In genomic region chrX:142437971-142438504, GRCm38 (mm10) we compare ENCODE assay signal across 20 mouse cellular contexts. TPM values are rescaled to one million over a fixed set of nuclear protein-coding genes. Genes with fewer than 3 reads are reported as not detected.
DNase-seq lines count a peak whose midpoint lies in the region; ATAC-seq and TF ChIP-seq lines count a peak whose summit lies in the region.
"Had no signal": no experiment of that assay in that cellular context is flagged by ENCODE, and none has a peak within 500 bp of the region (broad histone marks: within the 10 kb centered on the region; RNA-seq: fewer than 3 reads in every experiment).

No protein-coding gene starts in this region.

- H3K27ac ChIP-seq in ES-Bruce4 (ENCODE audit: insufficient read depth, low read length) (peak overlapping the region; percentile 65; the same call in 1 of the 2 replicates), ES-E14 (ENCODE audit: insufficient read depth, low read depth, low read length, poor library complexity, severe bottlenecking) (no peak overlapping the region; the same call in 1 of the 2 replicates)
- no peak overlapping the region for H3K27ac ChIP-seq in kidney, embryonic 16.5 days (ENCODE audit: low read length)
- no peak overlapping the region for H3K27ac ChIP-seq in embryonic facial prominence, embryonic 10.5 days (replicated peaks)
- H3K27ac ChIP-seq: embryonic facial prominence, embryonic 12.5 days; forebrain, embryonic 13.5 days; forebrain, embryonic 15.5 days had no signal

- no peaks in the 10 kb centered on the region for H3K27me3 ChIP-seq in ES-Bruce4 (ENCODE audit: control insufficient read depth, insufficient read depth, low read length, poor library complexity, severe bottlenecking)
- peaks cover 7% of the 10 kb centered on the region; the same call in 1 of the 2 replicates for H3K27me3 ChIP-seq in kidney, embryonic 16.5 days (ENCODE audit: insufficient read depth, low read length)
- peaks cover 64% of the 10 kb centered on the region for H3K27me3 ChIP-seq in embryonic facial prominence, embryonic 10.5 days (replicated peaks; ENCODE audit: low read depth, poor library complexity, severe bottlenecking)
- H3K27me3 ChIP-seq: forebrain, embryonic 15.5 days had no signal

- H3K36me3 ChIP-seq in ES-Bruce4 (ENCODE audit: control insufficient read depth, insufficient read depth, low read length, poor library complexity, severe bottlenecking): no peaks in the 10 kb centered on the region
- H3K36me3 ChIP-seq in ES-E14 (ENCODE audit: control insufficient read depth, insufficient read depth, low read length, poor library complexity, severe bottlenecking): no peaks in the 10 kb centered on the region
- no peaks in the 10 kb centered on the region for H3K36me3 ChIP-seq in kidney, embryonic 16.5 days (ENCODE audit: insufficient read depth, low read length)
- H3K36me3 ChIP-seq in embryonic facial prominence, embryonic 10.5 days (replicated peaks): no peaks in the 10 kb centered on the region
- H3K36me3 ChIP-seq: embryonic facial prominence, embryonic 12.5 days; forebrain, embryonic 15.5 days had no signal

- 50% methylated on average over 4 of the region's 4 CpGs for WGBS in kidney, embryonic 16.5 days
- 37% methylated on average over 4 of the region's 4 CpGs for WGBS in embryonic facial prominence, embryonic 10.5 days

- in situ Hi-C loops in ES-E14 (cut with MboI; ENCODE audit: low sequenced_read_pairs in 2 of 2, unreplicated experiment in 2 of 2): no loop called here

- H3K4me3 ChIP-seq in ES-Bruce4 (ENCODE audit: low read depth, low read length) (no peak overlapping the region), ES-E14 (ENCODE audit: insufficient read depth in 1 of 2, low read depth in 1 of 2, low read length in 2 of 2, poor library complexity in 1 of 2, severe bottlenecking in 1 of 2) (no peak overlapping the region)
- H3K4me3 ChIP-seq in kidney, embryonic 16.5 days (ENCODE audit: low read length): no peak overlapping the region
- no peak overlapping the region for H3K4me3 ChIP-seq in embryonic facial prominence, embryonic 10.5 days
- H3K4me3 ChIP-seq: embryonic facial prominence, embryonic 12.5 days; forebrain, embryonic 13.5 days; forebrain, embryonic 15.5 days had no signal

- no peak overlapping the region for H3K4me2 ChIP-seq in kidney, embryonic 16.5 days (replicated peaks; ENCODE audit: low read depth, low read length)
- H3K4me2 ChIP-seq: embryonic facial prominence, embryonic 12.5 days; forebrain, embryonic 13.5 days; forebrain, embryonic 15.5 days had no signal

- DNase-seq in cerebellum, postnatal 14 days: peak; percentile 0 to 3
- no peak for DNase-seq in cerebellum, adult 18-20 months
- DNase-seq in ES-E14 (ENCODE audit: low read depth, low spot score): peak; percentile 13
- DNase-seq in ZHBTc4 (ENCODE audit: low read depth, low spot score): peak; percentile 53
- no peak for DNase-seq in urinary bladder, postnatal 25 days (ENCODE audit: low spot score)
- no peak for DNase-seq in embryonic facial prominence, embryonic 10.5 days (ENCODE audit: low spot score)
- DNase-seq: adrenal gland, adult 2 months; adrenal gland, postnatal 10 days; adrenal gland, postnatal 25 days; cerebellum, adult 11 months; cerebellum, adult 2 months; cerebellum, adult 9-10 months; cerebellum, postnatal 36 days; embryo, embryonic 11 days; forebrain, postnatal 0 days had no signal

- H3K9ac ChIP-seq in ES-Bruce4 (ENCODE audit: low read depth, poor library complexity, severe bottlenecking): no peak overlapping the region
- H3K9ac ChIP-seq in ES-E14 (ENCODE audit: insufficient read depth, low read depth, low read length, poor library complexity, severe bottlenecking): no peak overlapping the region
- H3K9ac ChIP-seq in kidney, embryonic 16.5 days (replicated peaks; ENCODE audit: low read length): no peak overlapping the region
- H3K9ac ChIP-seq: embryonic facial prominence, embryonic 12.5 days; forebrain, embryonic 13.5 days; forebrain, embryonic 15.5 days; forebrain, postnatal 0 days had no signal

- ATAC-seq in kidney, embryonic 16.5 days (ENCODE audit: low FRiP score, low TSS enrichment): no peak
- ATAC-seq: forebrain, embryonic 13.5 days; forebrain, embryonic 15.5 days; forebrain, postnatal 0 days had no signal

- TF ChIP-seq POLR2A in ES-Bruce4 (IDR thresholded peaks at IDR 0.05; ENCODE audit: insufficient read depth, low read length): no peak

- TF ChIP-seq CTCF in ES-Bruce4 (IDR thresholded peaks at IDR 0.05; ENCODE audit: low read depth, low read length): no peak

- peak; percentile 66 for TF ChIP-seq EP300 in ES-Bruce4 (IDR thresholded peaks at IDR 0.05; ENCODE audit: insufficient read depth, low read depth, low read length)

- no peaks in the 10 kb centered on the region for H3K9me3 ChIP-seq in ES-Bruce4 (replicated peaks; ENCODE audit: control insufficient read depth, insufficient read depth, low read length, poor library complexity, severe bottlenecking)
- H3K9me3 ChIP-seq in ES-E14 (ENCODE audit: control insufficient read depth, insufficient read depth, low read depth, low read length): no peaks in the 10 kb centered on the region
- no peaks in the 10 kb centered on the region for H3K9me3 ChIP-seq in kidney, embryonic 16.5 days (ENCODE audit: low read length)
- H3K9me3 ChIP-seq in embryonic facial prominence, embryonic 10.5 days: no peaks in the 10 kb centered on the region
- H3K9me3 ChIP-seq: embryonic facial prominence, embryonic 12.5 days; forebrain, embryonic 13.5 days; forebrain, embryonic 15.5 days had no signal

- H3K4me1 ChIP-seq in ES-Bruce4 (ENCODE audit: control insufficient read depth, insufficient read depth, low read length): no peaks in the 10 kb centered on the region
- no peaks in the 10 kb centered on the region for H3K4me1 ChIP-seq in ES-E14 (ENCODE audit: control insufficient read depth in 2 of 2, insufficient read depth in 2 of 2, low read length in 2 of 2, poor library complexity in 1 of 2)
- no peaks in the 10 kb centered on the region for H3K4me1 ChIP-seq in kidney, embryonic 16.5 days (ENCODE audit: insufficient read depth, low read length)
- no peaks in the 10 kb centered on the region for H3K4me1 ChIP-seq in embryonic facial prominence, embryonic 10.5 days
- H3K4me1 ChIP-seq: embryonic facial prominence, embryonic 12.5 days; forebrain, embryonic 13.5 days; forebrain, embryonic 15.5 days had no signal

TF ChIP-seq in ES-E14, 5 proteins besides CTCF, POLR2A, EP300 and RAD21:
- TF ChIP-seq HCFC1 (IDR thresholded peaks at IDR 0.05; ENCODE audit: borderline replicate concordance, insufficient read depth, low read length) (no peak), ZC3H11A (IDR thresholded peaks at IDR 0.05; ENCODE audit: borderline replicate concordance, low read depth, low read length) (no peak), CHD2 (IDR thresholded peaks at IDR 0.05; ENCODE audit: low read depth, low read length) (no peak), ZNF384 (IDR thresholded peaks at IDR 0.05; ENCODE audit: low read depth, low read length) (no peak), MAFK (IDR thresholded peaks at IDR 0.05; ENCODE audit: insufficient read depth, low read depth, low read length) (no peak)
TF ChIP-seq in ES-E14: peak in this region for 0.

RNA-seq across cellular contexts. Expression of gene Acsl4, which starts 47.7 kb away (rescaled TPM):
- 46.5 and 47.9 TPM in 2 replicates for polyA plus RNA-seq in ES-Bruce4 (2011; ENCODE audit: insufficient read depth, insufficient read length, low read depth, missing spikeins)
- total RNA-seq in ES-E14 (2012; rRNA removed): 23.9 and 28.5 TPM in 2 replicates
- polyA plus RNA-seq in kidney, embryonic 16.5 days (2015; fragmentation: Nextera tagmentation; extraction: Ambion mirVana): 21.6 and 22.4 TPM in 2 replicates
- 16.0 and 21.3 TPM in 2 replicates for polyA plus RNA-seq in embryonic facial prominence, embryonic 10.5 days (2016; fragmentation: Nextera tagmentation; extraction: Ambion mirVana)

Comparison
In these comparisons a context has a peak if more than half of its experiments do, and no peak if none do; other contexts are left out.
1. DNase-seq: peak in cerebellum, postnatal 14 days (2 of 2), ES-E14 (single experiment) and ZHBTc4 (single experiment); none in cerebellum, adult 18-20 months (0 of 2), urinary bladder, postnatal 25 days (single experiment) and embryonic facial prominence, embryonic 10.5 days (single experiment).